Mouse (Mus musculus): ENCODE measurements around the gene Strip2. TPM values are rescaled to one million over a fixed set of nuclear protein-coding genes. Genes with fewer than 3 reads are reported as not detected.
A peak's percentile ranks its signal among the peaks of the same experiment; 100 is the strongest.

Gene Strip2
- polyA plus RNA-seq, 1 experiment = 1.4 TPM

DNA sequence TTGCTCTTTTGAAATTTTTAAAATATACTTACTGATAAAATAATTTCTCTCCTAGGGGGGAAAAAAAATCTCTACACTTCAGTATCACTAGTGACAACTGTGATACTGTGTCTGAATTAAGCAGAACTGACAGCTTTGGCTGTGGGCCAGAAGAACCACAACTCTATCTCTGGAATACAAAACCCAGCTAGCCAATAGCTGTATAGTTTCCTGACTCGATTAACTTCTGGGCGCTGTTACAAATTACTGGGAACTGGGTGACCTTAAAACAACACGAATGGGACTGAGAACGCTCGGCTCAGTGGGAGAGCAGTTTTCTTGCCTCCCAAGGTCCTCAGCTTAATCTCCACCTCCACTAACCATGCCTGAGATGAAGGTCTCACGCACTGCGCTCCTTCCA is 51.1 kb downstream of the Strip2 start:
- WGBS = 76% methylated on average over 7 of the region's 7 CpGs
- no peak for DNase-seq

DNA sequence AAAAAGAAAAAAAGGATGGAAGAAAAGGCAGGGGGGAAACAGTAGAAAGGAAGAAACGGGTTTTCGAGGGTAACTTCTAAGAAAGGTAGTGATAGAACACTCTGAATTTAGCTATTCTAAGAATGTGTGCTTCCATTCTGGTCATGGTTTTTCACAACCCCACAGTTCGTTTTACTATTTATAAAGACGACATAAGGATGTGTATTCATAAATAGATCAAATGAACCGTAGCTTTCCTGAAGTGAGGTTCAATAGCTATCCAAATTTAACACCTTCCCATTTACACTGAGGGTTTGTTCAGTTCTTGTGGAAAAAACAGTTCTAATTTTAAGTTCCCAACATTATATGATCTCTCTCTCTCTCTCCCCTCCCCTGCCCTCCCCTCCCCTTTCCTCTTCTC is 56.5 kb downstream of the Strip2 start:
- Histone ChIP-seq H3K4me3 (ENCODE audit: insufficient read depth, low read depth, low read length) (no peak overlapping the region), H3K27me3 (replicated peaks; ENCODE audit: control insufficient read depth, insufficient read depth, low read length) (no peaks in the 10 kb centered on the region), H3K27ac (ENCODE audit: insufficient read depth, low read depth, low read length) (no peak overlapping the region), H3K36me3 (ENCODE audit: control insufficient read depth, insufficient read depth, low read length) (no peaks in the 10 kb centered on the region), H3K4me1 (ENCODE audit: control insufficient read depth, insufficient read depth, low read length) (no peaks in the 10 kb centered on the region)
- WGBS = 73% methylated on average over 5 of the region's 5 CpGs
- no peak for DNase-seq
- TF ChIP-seq CTCF (conservative IDR thresholded peaks at IDR 0.05; ENCODE audit: insufficient read depth, insufficient read length, low read depth, low read length) = no peak
- no peak for TF ChIP-seq POLR2A (IDR thresholded peaks at IDR 0.05; ENCODE audit: low read depth, low read length)

More for the DNA sequence above, 51.1 kb downstream of the Strip2 start:
- H3K36me3 ChIP-seq (ENCODE audit: control insufficient read depth, insufficient read depth, low read length) = no peaks in the 10 kb centered on the region
- H3K4me1 ChIP-seq (ENCODE audit: control insufficient read depth, insufficient read depth, low read length) = no peaks in the 10 kb centered on the region
- TF ChIP-seq POLR2A (IDR thresholded peaks at IDR 0.05; ENCODE audit: low read depth, low read length) (no peak), CTCF (conservative IDR thresholded peaks at IDR 0.05; ENCODE audit: insufficient read depth, insufficient read length, low read depth, low read length) (no peak)
- no peak overlapping the region for H3K4me3 ChIP-seq (ENCODE audit: insufficient read depth, low read depth, low read length)
- no peaks in the 10 kb centered on the region for H3K27me3 ChIP-seq (replicated peaks; ENCODE audit: control insufficient read depth, insufficient read depth, low read length)
- no peak overlapping the region for H3K27ac ChIP-seq (ENCODE audit: insufficient read depth, low read depth, low read length)

DNA sequence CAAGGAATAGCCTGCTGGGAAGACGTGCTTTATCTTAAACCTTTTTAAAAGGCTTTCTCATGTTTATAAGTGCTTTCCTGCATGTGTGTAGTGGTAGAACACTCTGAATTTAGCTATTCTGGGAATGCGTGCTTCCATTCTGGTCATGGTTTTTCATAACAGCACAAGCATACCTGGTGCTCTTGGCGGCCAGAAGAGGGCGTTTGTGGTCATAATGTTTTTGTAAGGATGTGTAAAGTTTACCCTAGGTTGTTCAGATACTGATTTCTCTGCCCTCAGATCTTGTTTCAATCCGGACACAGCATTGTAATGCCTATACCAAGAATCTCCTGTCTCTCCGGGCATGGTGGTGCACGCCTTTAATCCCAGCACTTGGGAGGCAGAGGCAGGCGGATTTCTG is 58.0 kb downstream of the Strip2 start:
- Histone ChIP-seq H3K27ac (ENCODE audit: insufficient read depth, low read depth, low read length) (no peak overlapping the region), H3K4me1 (ENCODE audit: control insufficient read depth, insufficient read depth, low read length) (no peaks in the 10 kb centered on the region)
- DNase-seq = no peak

DNA sequence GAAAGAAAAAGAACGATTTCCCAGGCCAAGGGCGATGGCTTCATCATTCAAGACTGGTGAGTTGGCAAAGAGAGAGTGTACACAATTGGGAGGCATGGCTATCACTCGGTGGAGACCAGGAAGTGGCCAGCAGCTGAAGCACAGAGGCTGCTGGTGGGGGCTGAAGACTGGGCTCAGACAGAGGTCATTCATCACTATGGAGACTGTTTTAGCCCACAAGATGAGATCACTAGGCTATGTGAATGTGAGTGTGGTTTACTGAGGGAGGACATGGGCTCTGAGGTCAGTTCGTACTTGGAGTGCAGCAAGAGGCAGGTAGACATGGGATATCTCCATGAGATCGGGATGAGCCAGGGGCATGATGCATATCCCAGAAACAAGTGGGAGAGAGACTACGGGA is 63.6 kb downstream of the Strip2 start:
- Histone ChIP-seq H3K4me3 (ENCODE audit: insufficient read depth, low read depth, low read length) (no peak overlapping the region), H3K27me3 (replicated peaks; ENCODE audit: control insufficient read depth, insufficient read depth, low read length) (no peaks in the 10 kb centered on the region), H3K4me1 (ENCODE audit: control insufficient read depth, insufficient read depth, low read length) (no peaks in the 10 kb centered on the region), H3K27ac (ENCODE audit: insufficient read depth, low read depth, low read length) (no peak overlapping the region), H3K36me3 (ENCODE audit: control insufficient read depth, insufficient read depth, low read length) (no peaks in the 10 kb centered on the region)
- TF ChIP-seq POLR2A (IDR thresholded peaks at IDR 0.05; ENCODE audit: low read depth, low read length) = no peak
- no peak for TF ChIP-seq CTCF (conservative IDR thresholded peaks at IDR 0.05; ENCODE audit: insufficient read depth, insufficient read length, low read depth, low read length)
- DNase-seq = no peak
- 83% methylated on average over 6 of the region's 6 CpGs for WGBS

More for the DNA sequence above, 58.0 kb downstream of the Strip2 start:
- H3K36me3 ChIP-seq (ENCODE audit: control insufficient read depth, insufficient read depth, low read length) = no peaks in the 10 kb centered on the region
- H3K4me3 ChIP-seq (ENCODE audit: insufficient read depth, low read depth, low read length) = no peak overlapping the region
- 71% methylated on average over 8 of the region's 8 CpGs for WGBS
- TF ChIP-seq CTCF (conservative IDR thresholded peaks at IDR 0.05; ENCODE audit: insufficient read depth, insufficient read length, low read depth, low read length) = peak; percentile 40; the same call in 1 of the 2 replicates
- no peak for TF ChIP-seq POLR2A (IDR thresholded peaks at IDR 0.05; ENCODE audit: low read depth, low read length)
- no peaks in the 10 kb centered on the region for H3K27me3 ChIP-seq (replicated peaks; ENCODE audit: control insufficient read depth, insufficient read depth, low read length)

DNA sequence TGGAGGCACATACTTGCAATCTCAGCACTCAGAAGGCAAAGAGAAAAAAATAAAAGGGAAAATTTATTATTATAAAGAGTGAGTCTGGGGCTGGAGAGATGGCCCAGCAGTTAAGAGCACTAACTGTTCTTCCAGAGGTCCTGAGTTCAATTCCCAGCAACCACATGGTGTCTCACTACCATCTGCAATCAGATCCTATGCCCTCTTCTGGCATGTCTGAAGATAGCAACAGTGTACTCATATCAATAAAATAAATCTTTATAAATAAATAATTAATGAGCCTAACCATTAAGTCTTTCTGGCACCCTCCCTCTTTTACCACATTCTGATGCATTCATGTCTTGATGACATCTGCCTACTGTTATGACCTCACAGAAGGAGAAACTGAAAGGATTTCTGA is 65.0 kb downstream of the Strip2 start:
- Histone ChIP-seq H3K27me3 (replicated peaks; ENCODE audit: control insufficient read depth, insufficient read depth, low read length) (no peaks in the 10 kb centered on the region), H3K36me3 (ENCODE audit: control insufficient read depth, insufficient read depth, low read length) (no peaks in the 10 kb centered on the region), H3K4me1 (ENCODE audit: control insufficient read depth, insufficient read depth, low read length) (0 out of 2 replicates have a peak, but pooled peaks cover 3% of the 10 kb centered on the region), H3K4me3 (ENCODE audit: insufficient read depth, low read depth, low read length) (no peak overlapping the region), H3K27ac (ENCODE audit: insufficient read depth, low read depth, low read length) (no peak overlapping the region)
- TF ChIP-seq CTCF (conservative IDR thresholded peaks at IDR 0.05; ENCODE audit: insufficient read depth, insufficient read length, low read depth, low read length) = no peak
- no peak for TF ChIP-seq POLR2A (IDR thresholded peaks at IDR 0.05; ENCODE audit: low read depth, low read length)
- DNase-seq = no peak

DNA sequence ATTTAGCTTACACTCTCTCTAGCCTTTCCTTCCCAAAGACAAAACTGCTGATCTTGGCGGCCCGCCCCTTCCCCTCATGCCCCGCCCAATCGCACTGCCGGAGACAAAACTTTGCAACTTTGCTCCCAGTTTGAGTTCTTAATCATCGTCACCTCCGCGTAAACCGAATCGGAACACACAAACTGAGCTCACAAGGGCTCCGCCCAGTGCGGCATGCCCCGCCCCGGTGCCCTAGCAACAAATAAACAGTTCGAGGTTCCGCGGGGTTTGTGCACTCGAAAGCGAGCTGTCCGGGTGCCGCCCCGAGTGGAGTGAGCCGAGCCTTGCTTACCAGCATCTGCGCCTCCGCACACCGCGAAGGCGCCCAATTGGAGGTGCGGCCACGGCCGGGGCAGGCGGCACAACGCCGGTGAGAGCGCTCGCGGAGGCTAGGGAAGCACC is 68.3 kb downstream of the Strip2 start:
- peak overlapping the region; percentile 54 for H3K4me3 ChIP-seq (ENCODE audit: insufficient read depth, low read depth, low read length)
- H3K27ac ChIP-seq (ENCODE audit: insufficient read depth, low read depth, low read length) = no peak overlapping the region

DNA sequence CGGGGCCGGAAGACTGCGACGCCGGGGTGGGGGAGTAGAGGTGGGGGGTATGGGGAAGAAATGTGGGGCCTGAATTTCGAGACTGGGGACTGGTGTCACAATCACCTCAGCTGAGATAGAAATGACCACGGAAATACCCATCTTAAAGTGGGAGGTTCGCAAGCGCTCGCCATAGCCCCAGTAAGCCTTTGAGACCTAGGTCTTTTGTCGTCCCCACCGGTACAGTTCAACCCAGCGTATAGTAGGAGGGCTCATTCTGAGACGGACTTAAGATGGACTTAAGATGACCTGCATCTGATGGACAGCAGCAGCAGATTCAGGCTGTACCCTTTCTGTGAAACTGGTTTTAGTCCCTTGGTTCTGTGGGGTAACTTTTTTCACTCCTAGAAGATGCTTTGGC is 68.7 kb downstream of the Strip2 start:
- peak overlapping the region; percentile 54 for H3K4me3 ChIP-seq (ENCODE audit: insufficient read depth, low read depth, low read length)
- WGBS = 7% methylated on average over 14 of the region's 14 CpGs
- H3K4me1 ChIP-seq (ENCODE audit: control insufficient read depth, insufficient read depth, low read length) = 0 out of 2 replicates have a peak, but pooled peaks cover 3% of the 10 kb centered on the region
- no peaks in the 10 kb centered on the region for H3K27me3 ChIP-seq (replicated peaks; ENCODE audit: control insufficient read depth, insufficient read depth, low read length)
- DNase-seq = no peak
- no peaks in the 10 kb centered on the region for H3K36me3 ChIP-seq (ENCODE audit: control insufficient read depth, insufficient read depth, low read length)
- no peak overlapping the region for H3K27ac ChIP-seq (ENCODE audit: insufficient read depth, low read depth, low read length)
- no peak for TF ChIP-seq POLR2A (IDR thresholded peaks at IDR 0.05; ENCODE audit: low read depth, low read length)
- TF ChIP-seq CTCF (conservative IDR thresholded peaks at IDR 0.05; ENCODE audit: insufficient read depth, insufficient read length, low read depth, low read length) = no peak

More for the DNA sequence above, 68.3 kb downstream of the Strip2 start:
- H3K36me3 ChIP-seq (ENCODE audit: control insufficient read depth, insufficient read depth, low read length) = no peaks in the 10 kb centered on the region
- DNase-seq = peak; percentile 96
- 0 out of 2 replicates have a peak, but pooled peaks cover 3% of the 10 kb centered on the region for H3K4me1 ChIP-seq (ENCODE audit: control insufficient read depth, insufficient read depth, low read length)
- no peaks in the 10 kb centered on the region for H3K27me3 ChIP-seq (replicated peaks; ENCODE audit: control insufficient read depth, insufficient read depth, low read length)
- TF ChIP-seq CTCF (conservative IDR thresholded peaks at IDR 0.05; ENCODE audit: insufficient read depth, insufficient read length, low read depth, low read length) (no peak), POLR2A (IDR thresholded peaks at IDR 0.05; ENCODE audit: low read depth, low read length) (no peak)
- 1% methylated on average over 37 of the region's 37 CpGs for WGBS

Measured in kidney, adult 2 months (tissue).